Mouse (Mus musculus) cortical plate, adult 2 months (tissue): Measurements from ENCODE around the gene Alyref2. TPM values are rescaled to one million over a fixed set of nuclear protein-coding genes. Genes with fewer than 3 reads are reported as not detected.

Experiments used
- H3K27ac ChIP-seq: fragments of 200-500 bp; 2 replicates; pipeline ENCODE4 v1.5.1; 2012; ENCODE audit warnings: low read length, control low read depth, inconsistent platforms; ENCODE audit not compliant: insufficient read depth
- H3K4me1 ChIP-seq: fragments of 200-500 bp; 2 replicates; pipeline ENCODE4 v1.6.1; 2011; ENCODE audit warnings: low read length; ENCODE audit not compliant: control insufficient read depth, insufficient read depth
- H3K4me3 ChIP-seq: fragments of 200-500 bp; 2 replicates; pipeline ENCODE4 v1.5.1; 2011; ENCODE audit warnings: mild to moderate bottlenecking, low read length, control low read depth; ENCODE audit not compliant: insufficient read depth
- CTCF ChIP-seq: fragments of 200-500 bp; IDR thresholded peaks from 2 replicates; pipeline ENCODE4 v1.5.1; 2011; ENCODE audit warnings: mild to moderate bottlenecking, control low read depth, low read length; ENCODE audit not compliant: insufficient read depth; ENCODE audit errors: extremely low read depth
- POLR2A ChIP-seq: fragments of 200-500 bp; IDR thresholded peaks from 2 replicates; pipeline ENCODE4 v1.6.1; 2011; ENCODE audit warnings: mild to moderate bottlenecking, low read length, control low read depth; ENCODE audit not compliant: insufficient read depth; ENCODE audit errors: extremely low read depth
- polyA plus RNA-seq: library from polyadenylated mRNA; depleted of rRNA; stranded (reverse); fragments of >200 nt; gene quantifications from 2 replicates; pipeline ENCODE4 v1.2.3, GENCODE M21; 2012; rRNA removed

Gene Alyref2
- polyA plus RNA-seq, 1 experiment: 5.4 TPM

DNA sequence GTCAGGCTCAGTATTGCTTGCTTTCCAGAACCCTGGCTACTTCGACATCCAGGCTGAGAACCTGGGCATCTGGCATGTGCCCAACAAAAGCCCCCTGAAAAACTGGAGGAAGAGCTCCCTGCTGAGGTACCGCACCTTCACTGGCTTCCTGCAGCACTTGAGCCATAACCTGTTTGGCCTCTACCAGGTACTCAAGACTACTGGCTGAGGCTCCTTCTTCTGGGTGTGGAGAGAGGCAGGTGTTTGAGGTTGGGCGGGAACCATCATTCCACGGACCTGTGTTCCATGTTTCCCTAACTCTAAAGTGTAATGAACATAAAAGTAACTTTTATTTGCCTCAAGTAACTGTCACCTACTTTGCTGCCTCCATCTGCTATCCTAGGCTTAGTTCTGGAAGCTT is 12.3 kb downstream of the Alyref2 start:
- Histone ChIP-seq H3K4me3 (no peak overlapping the region), H3K4me1 (no peaks in the 10 kb centered on the region), H3K27ac (no peak overlapping the region)
- no peak for TF ChIP-seq CTCF
- no peak for TF ChIP-seq POLR2A

DNA sequence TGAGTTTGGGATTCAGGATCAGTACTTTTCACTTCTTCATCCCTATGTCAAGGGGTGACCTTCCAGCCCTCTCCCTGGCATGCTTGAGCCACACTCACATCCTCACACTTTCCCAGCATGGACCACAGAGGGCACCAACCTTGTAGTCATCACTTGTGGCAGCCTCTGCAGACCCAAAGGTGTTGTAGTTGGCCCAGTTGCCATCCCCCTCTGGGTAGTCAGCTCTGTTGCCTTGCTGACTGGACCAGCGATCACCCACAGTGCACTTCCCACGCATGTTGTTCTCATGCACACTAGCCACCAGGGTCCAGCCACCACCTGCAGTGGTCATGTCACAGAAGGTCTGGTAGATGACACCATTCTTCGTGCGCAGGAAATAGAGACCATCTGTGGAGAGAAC is 28.1 kb downstream of the Alyref2 start:
- no peaks in the 10 kb centered on the region for H3K4me1 ChIP-seq
- no peak for TF ChIP-seq CTCF
- no peak for TF ChIP-seq POLR2A
- no peak overlapping the region for H3K27ac ChIP-seq
- no peak overlapping the region for H3K4me3 ChIP-seq

DNA sequence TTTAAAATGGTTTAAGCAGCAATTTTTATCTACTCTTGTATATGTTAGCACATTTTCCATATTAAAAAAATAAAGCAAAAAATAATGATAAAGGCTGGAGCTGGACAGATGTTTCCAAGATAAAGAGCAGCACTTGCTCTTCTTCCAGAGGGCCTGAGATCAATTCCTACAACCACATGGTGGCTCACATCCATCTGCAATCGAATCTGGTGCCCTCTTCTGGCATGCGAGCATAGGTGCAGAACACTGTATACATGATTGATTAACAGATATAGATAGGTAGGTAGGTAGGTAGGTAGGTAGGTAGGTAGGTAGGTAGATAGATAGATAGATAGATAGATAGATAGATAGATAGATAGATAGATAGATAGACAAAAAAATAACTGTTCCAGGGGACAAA is 29.6 kb downstream of the Alyref2 start:
- TF ChIP-seq CTCF (no peak), POLR2A (no peak)
- Histone ChIP-seq H3K4me3 (no peak overlapping the region), H3K4me1 (no peaks in the 10 kb centered on the region), H3K27ac (no peak overlapping the region)

DNA sequence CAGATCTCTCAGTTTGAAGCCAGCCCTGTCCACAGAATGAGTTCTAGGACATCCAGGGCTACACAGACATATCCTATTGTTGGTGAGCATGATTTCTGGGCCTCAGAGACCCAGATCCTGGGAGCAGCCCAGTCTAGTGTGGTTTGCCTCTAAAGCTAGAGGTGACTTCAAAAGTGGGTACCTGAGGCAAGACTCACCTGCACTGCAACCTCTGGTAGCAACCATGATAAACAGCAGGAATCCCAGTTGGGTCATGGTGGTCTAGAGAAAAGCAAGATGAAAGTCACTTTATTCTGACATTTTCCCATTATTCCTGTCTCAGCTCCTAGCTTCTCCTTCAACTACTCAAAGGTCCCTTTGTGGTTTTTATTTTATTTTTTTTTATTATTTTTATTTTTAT is 31.3 kb downstream of the Alyref2 start:
- H3K4me1 ChIP-seq: no peaks in the 10 kb centered on the region
- H3K4me3 ChIP-seq: no peak overlapping the region
- no peak for TF ChIP-seq POLR2A
- no peak for TF ChIP-seq CTCF
- H3K27ac ChIP-seq: no peak overlapping the region

DNA sequence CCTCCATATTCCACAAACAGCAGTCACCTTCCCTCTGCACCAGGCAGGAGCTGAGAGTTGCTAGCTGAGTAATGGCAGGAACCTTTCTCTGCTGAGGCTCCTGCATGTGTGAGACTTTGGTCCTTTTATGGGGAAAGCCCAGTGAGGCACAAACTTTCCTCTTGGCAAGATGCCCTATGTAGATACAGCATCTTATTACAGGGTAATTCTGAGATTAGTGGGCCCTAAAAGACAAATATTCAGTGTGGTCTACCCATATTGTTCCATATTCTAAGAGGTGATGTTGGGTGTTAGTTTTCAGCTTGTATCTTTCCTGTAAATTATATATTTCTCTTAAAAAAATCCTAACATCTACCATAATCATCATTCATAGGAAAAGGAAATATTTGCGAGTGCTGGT is 31.9 kb downstream of the Alyref2 start, which contains the start of gene Itln1:
TSS of gene Itln1 (minus strand) at position 101 of the 400 bp plus-strand sequence.
- no peak within 1 kb of the TSS for H3K27ac ChIP-seq
- TF ChIP-seq POLR2A: no peak
- no peak for TF ChIP-seq CTCF
- H3K4me3 ChIP-seq: no peak within 1 kb of the TSS
- no peaks in the 10 kb centered on the region for H3K4me1 ChIP-seq

DNA sequence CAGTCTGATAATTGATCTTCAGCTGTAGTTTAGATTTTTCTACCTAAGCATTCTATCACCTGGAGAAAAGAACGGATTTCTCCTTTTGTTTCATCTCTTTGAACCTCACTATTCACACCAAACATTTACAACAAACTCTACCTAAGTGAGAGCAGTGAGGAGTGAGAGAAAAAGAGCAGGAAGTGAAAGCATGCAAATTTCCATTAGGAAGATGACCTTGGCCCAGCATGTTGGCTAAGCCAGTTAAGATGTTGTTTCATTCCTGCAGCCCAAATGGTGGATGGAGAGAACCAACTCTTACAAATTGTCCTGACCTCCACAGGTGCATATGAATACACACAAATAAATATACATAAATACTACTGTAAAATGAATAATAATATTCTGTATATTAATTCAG is 37.4 kb downstream of the Alyref2 start:
- H3K4me3 ChIP-seq: no peak overlapping the region
- H3K4me1 ChIP-seq: no peaks in the 10 kb centered on the region
- TF ChIP-seq POLR2A (no peak), CTCF (no peak)
- no peak overlapping the region for H3K27ac ChIP-seq

DNA sequence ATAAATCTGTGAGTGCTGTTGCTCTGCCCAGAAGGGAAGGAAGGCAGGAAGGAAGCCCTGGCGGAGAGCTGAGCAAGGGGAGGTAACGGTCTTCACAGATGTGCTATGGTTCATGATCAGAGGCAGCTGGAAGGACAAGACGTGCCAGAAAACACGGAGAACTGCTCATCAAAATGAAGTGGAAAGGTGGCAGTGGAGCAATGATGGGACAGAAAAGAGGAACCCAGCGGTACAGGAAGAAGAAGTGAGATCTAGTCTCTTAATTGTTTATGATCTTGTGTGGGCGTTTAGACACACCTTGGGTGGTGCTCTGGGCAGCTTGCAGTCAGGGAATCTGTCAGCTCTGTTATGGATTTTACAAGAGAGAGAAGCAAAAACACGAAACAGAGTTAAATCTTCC is 48.0 kb downstream of the Alyref2 start:
- TF ChIP-seq POLR2A (no peak), CTCF (no peak)
- H3K27ac ChIP-seq: no peak overlapping the region
- H3K4me1 ChIP-seq: no peaks in the 10 kb centered on the region
- H3K4me3 ChIP-seq: no peak overlapping the region

DNA sequence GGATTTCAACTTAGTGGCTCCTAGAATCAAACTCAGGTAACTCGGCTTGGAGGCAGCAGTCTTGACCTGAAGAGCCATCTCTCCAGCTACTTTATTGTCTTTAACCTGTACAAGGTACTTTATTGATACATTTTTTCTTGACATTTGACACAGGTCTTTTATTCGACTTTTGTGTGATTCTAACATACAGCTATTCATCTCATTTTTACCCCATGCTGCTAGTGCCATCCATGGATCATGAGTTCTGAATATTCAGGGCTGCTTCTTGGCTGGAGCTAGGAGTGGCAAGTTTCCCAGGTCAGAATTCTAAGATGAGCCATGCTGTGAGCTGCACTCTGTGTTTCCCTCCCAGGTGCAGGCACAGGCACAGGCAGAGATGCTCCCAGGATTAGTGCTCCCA is 49.0 kb downstream of the Alyref2 start:
- no peak for TF ChIP-seq CTCF
- no peak for TF ChIP-seq POLR2A
- no peaks in the 10 kb centered on the region for H3K4me1 ChIP-seq
- no peak overlapping the region for H3K27ac ChIP-seq
- no peak overlapping the region for H3K4me3 ChIP-seq

DNA sequence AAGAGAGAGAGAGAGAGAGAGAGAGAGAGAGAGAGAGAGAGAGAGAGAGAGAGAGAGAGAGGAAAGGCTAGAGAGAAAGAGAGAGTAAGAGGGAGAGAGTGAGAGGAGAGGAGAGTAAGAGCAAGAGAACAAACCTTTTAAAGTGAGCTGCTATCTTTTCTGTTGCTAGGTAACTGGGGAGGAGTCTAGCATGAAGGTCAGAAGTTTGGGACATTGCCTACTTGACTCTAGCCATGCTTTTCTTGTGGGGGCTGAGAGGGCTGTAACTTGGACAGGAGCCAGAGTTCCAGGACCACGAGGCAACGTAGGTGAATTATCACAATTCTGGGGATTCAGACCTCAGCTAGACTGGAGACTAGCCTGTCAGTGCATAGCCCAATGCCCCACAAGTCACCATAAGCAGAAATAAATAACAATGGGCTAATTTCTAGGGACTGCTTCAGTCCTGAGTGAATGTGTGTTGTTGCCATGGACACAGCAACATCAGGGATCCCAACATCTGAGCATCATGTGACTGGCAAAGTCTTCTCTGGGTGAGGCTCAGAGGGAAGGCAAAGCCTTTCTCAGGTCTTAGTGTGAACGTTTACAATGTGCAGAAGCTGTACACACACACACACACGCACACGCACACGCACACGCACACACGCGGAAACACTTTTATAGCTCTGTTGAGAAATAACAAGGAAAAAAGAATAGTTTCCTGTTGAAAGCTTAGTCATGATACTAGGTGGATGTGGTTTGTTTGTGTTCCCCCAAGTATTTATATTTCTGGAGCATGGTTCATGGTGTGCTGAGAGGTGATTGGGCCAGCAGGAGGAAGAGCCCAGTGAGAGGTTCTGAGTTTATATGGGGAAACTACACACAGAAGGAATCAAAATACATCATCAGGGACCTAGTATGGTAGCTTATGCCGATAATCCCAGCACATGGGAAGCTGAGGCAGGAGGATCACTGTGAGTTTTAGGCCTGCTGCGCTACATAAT is 50.4 kb downstream of the Alyref2 start:
- TF ChIP-seq POLR2A (no peak), CTCF (no peak)
- Histone ChIP-seq H3K4me3 (no peak overlapping the region), H3K4me1 (no peaks in the 10 kb centered on the region), H3K27ac (no peak overlapping the region)

Other genes starting within 250 kb of the Alyref2 start
- gene B4galt3, start 233.2 kb upstream of the Alyref2 start, polyA plus RNA-seq: 73.7 and 74.1 TPM in 2 replicates
- gene Ppox, start 222.3 kb upstream of the Alyref2 start, polyA plus RNA-seq: 72.1 and 76.9 TPM in 2 replicates
- gene Usp21, start 215.5 kb upstream of the Alyref2 start, polyA plus RNA-seq: 70.2 TPM in 2 replicates
- gene Ufc1, start 208.5 kb upstream of the Alyref2 start, polyA plus RNA-seq: 93.9 and 98.8 TPM in 2 replicates
- gene Dedd, start 174.3 kb upstream of the Alyref2 start, polyA plus RNA-seq: 45.0 and 50.2 TPM in 2 replicates
- gene Nit1, start 157.8 kb upstream of the Alyref2 start, polyA plus RNA-seq: 71.3 and 77.3 TPM in 2 replicates
- gene Pfdn2, start 157.8 kb upstream of the Alyref2 start, polyA plus RNA-seq: 138 and 141 TPM in 2 replicates
- gene Klhdc9, start 142.7 kb upstream of the Alyref2 start, polyA plus RNA-seq: 8.8 and 10.4 TPM in 2 replicates
- gene Nectin4, start 133.4 kb upstream of the Alyref2 start, polyA plus RNA-seq: 3.2 and 3.8 TPM in 2 replicates
- 1.6 and 2.1 TPM in 2 replicates for gene Arhgap30, start 114.5 kb upstream of the Alyref2 start, polyA plus RNA-seq
- 99.2 and 102 TPM in 2 replicates for gene Usf1, start 92.2 kb upstream of the Alyref2 start, polyA plus RNA-seq
- 2.1 TPM in 2 replicates for gene Tstd1, start 84.6 kb upstream of the Alyref2 start, polyA plus RNA-seq
- gene F11r, start 65.9 kb upstream of the Alyref2 start, polyA plus RNA-seq: 8.0 and 9.0 TPM in 2 replicates
- not detected in 2 replicates for gene Itln1, start 31.8 kb downstream of the Alyref2 start, polyA plus RNA-seq
- gene Cd244a, start 55.7 kb downstream of the Alyref2 start, polyA plus RNA-seq: 0.06 TPM in 1 of 2 replicates, not detected in the other
- gene Ly9, start 103.9 kb downstream of the Alyref2 start, polyA plus RNA-seq: 0.26 and 0.27 TPM in 2 replicates
- gene Slamf7, start 149.6 kb downstream of the Alyref2 start, polyA plus RNA-seq: 0.02 and 0.06 TPM in 2 replicates
- 1.6 and 1.8 TPM in 2 replicates for gene Cd48, start 178.5 kb downstream of the Alyref2 start, polyA plus RNA-seq